Mouse (Mus musculus) adrenal gland, postnatal 4 days (tissue): ENCODE results near the gene Gcfc2. TPM values are rescaled to one million over a fixed set of nuclear protein-coding genes. Genes with fewer than 3 reads are reported as not detected.

Source experiments
- DNase-seq, 2 experiments: peaks; one replicate each; pipeline ENCODE4 v3.0.0; 2021 to 2022; ENCODE audit warnings: low spot score in 2 of 2, mixed read lengths in 2 of 2
- microRNA-seq: library from miRNA; unstranded; fragments of <30 nt; microRNA quantifications from one replicate; pipeline ENCODE4 v1.2.0, GENCODE M21; 2021
- total RNA-seq, 2 experiments: library from RNA; stranded (reverse); gene quantifications; 2 replicates each; pipeline ENCODE4 v1.2.3; 2021

The Gcfc2 gene
- total RNA-seq, 2 experiments from 2014 or later: 18.9 to 22.9 TPM

DNA sequence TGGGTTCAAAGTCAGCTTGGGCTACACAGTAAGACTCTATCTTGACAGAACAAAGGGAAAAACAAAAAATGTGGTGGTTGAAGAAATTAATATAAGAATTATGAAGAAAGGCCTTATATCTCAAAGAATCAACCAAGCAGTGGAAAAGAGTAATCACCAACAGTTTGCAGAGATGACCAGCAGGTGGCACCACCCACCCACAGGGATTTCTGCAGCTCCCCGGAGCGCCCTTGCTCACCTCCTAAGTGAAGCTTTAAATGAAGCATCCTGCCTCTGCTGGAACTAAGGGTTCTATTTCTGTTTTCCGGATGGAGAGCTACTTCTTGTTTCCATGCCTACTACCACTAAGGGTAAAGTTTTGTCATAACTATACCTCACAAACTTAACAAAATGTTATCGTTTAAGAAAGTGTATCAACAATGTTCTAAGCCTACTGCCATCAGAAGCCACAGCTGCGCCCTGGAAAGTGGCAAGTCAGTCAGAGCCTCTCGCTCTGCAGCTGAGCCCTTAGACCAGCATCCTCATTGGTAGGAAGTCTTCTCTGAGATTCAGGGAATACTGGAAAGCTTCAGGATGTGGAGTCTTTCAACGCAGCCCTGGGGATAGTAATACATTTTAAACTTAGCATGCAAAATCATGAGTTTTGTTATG is 52.6 kb downstream of the Gcfc2 start:
- DNase-seq: peak; percentile 40 to 52

DNA sequence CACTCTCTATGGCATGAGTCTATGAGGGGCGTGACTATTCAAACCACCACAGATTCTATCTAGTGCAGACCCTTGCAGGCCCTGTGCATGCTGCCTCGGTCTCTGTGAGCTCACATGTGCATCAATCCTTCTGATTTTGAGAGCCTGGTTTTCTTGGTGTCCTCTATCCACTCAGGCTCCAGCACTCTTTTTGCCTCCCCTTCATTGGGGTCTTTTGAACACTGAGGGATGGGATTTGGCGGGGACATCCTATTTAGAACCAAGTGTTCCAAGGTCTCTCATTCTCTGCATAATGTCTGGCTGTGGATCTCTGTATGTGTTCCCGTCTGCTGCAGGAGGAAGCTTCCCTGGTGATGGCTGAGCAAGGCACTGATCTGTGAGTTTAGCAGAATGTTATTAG is 55.8 kb downstream of the Gcfc2 start:
- no peak for DNase-seq

DNA sequence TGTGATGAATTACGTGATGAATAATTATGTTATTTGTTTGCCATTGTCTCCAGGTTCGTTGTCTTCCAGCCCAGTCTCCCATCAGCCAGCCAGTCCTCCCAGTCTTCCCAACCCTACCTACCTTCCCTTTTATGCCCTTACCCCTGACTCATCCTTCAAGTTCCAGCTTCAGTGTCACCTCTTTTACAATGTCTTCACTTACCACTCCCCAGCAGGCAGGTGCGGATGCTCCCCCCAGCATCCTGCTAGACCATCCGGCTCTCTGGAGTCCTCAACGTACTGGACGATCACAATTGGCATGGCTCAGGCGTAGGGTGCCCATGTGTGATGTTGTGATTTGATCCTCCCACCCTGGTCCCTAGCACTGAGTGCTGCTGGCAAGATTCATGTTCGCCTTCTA is 62.7 kb downstream of the Gcfc2 start:
- no peak for DNase-seq

DNA sequence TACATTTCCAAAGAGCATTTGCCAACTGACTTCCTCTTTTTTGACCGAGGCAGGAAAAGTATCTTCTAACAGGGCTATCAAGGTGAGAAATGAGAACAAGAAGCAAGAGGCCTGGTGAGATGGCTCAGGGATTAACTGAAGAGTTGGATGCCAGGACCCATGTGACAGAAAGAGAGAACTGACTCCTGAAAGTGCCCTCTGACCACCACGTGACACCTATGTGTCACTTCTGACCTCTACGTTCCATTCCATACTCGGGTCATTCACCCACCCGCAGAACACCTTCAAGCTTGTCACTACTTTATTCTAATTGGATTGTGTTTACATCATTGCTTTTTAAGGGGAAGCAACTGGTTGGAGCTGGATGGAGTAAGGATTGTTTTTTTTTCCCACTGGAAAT is 63.1 kb downstream of the Gcfc2 start:
- DNase-seq: no peak

DNA sequence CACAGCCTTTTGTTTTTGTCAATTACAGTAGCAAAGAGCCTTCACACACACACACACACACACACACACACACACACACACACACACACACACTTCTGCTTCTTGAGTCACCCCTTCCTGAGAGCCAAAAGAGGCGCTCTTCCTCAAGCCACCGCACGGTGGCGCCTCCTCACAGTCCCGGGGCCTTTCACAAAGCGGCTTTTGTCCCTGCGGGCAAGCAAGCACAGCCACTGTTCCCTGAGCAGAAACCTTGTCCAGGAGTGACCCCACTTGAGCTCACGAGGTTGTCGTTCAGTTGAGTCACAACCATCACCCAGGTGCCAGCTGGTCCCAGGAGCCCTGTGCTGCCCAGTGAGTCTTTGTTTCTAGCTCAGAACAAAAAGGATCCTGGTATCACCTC is 63.5 kb downstream of the Gcfc2 start:
- peak; percentile 48 to 74 for DNase-seq

DNA sequence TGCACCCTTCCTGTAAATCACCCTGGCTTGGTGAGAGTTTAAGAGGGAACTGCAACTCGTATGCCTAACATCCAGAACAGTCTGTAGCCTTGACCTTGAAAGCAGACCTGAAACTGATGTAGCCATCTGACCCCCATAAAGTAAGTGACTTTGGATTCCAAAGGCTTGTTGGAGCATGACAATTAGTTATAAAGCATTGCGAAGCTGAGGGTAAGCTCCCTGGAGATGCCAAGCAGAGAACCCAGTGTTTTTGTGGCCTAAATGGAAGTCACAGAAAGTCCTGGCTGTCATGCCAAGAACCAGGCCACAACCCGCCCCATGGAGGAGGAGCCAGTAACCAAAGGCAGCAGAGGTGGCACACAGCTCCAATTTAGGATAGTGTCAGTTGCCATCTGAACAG is 64.1 kb downstream of the Gcfc2 start:
- no peak for DNase-seq

DNA sequence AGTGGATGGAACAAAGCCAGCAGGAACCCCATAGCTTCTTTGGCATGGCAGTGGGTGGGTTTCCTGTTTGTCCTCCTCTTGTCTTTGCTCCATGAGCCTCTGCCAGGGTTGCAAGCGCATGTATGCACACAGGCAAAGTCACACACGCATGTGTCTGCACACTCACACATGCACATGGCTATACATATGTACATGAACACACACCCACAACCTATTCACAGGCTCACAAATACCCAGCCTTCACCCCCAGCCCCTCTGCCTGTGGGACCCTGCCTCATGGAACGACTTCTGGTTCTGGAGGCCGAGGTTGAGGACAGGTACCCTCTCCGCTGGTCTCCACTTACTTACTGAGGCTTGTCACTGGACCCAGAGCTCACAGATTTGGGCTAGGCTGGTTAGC is 64.9 kb downstream of the Gcfc2 start:
- no peak for DNase-seq

DNA sequence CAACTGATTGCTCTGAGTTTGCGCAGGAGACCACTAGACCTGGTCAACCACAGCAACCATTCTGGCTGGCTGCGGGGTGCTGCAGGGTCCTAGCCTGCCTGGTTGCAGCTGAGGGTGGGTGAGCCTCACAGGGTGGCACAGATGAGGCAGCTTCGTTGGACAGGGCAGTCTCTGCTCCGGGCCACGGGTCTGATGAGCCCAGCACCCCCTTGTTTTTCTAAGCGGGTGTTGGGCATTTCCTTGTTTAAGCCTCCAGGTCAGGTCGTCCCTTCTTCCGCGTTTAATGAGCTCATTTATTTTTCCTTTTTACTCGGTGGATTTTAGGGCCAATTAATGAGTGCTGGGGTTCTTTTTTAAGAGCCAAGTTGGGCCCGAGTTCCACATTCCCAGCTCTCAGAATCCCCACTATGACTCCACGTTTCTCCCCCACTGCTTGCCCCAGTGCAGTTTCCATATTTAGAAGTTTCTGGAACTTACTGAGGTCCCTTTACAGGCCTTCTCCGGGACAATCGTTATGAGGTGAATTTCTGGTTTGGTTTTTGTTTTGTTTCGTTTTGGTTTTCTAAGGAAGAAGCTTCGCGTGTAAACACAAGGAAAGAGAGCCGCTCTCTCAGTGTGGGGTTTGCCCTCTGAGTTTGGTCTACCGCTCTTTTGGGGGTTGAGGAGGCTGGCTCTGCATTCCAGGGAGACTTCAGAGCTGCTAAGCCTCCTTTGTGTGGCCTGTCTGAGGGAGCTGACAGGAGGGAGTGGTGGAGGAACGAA is 66.8 kb downstream of the Gcfc2 start:
- no peak for DNase-seq

Small RNA genes lying within 50 kb of the gene (microRNA-seq; reads per million reads assigned to microRNA genes)
- gene Mir468: not detected
- gene Mir7232: not detected

Other genes with a start within 250 kb of the Gcfc2 start
- gene Mrpl19, start 42.3 kb downstream of the Gcfc2 start, total RNA-seq: 10 to 100 TPM; 38.3 to 40.0 TPM
- 1 to 10 TPM; 4.9 to 6.3 TPM for gene Eva1a, start 117.4 kb downstream of the Gcfc2 start, total RNA-seq